Mouse (Mus musculus) mouse embryonic stem cell (cell line): ENCODE data around the gene Tlr9.

Source experiments
- in situ Hi-C, 2 experiments: fragments of 300-500 bp; cut with MboI; formaldehyde crosslinking; loops; 1 replicate in 1 of 2; 3 replicates in 1 of 2; pipeline ENCODE4 v1.14.3; 2019 to 2020; ENCODE audit warnings: low sequenced_read_pairs in 2 of 2, low pct_unique_long_range_greater_than_20kb in 1 of 2, mixed read lengths in 1 of 2; ENCODE audit not compliant: unreplicated experiment in 1 of 2

Gene Tlr9

DNA sequence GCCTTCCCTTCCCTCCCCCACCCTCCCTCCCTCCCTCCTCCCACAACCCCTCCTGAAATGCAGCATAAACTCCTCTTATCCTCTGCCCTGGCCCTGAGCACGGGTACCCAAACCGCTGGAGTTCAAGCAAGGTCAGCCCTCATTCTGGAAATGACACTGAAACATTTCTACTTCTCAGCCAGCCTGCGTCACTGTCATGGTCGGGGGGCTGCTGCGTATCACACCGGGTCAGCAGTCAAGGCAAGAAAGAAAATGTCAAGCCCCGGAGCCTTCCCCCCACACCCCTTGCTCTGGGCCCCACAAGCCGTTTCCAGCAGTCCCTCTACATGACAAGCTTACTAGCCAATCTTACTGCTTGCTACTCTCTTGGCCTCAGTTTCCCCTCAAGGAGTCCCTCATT is 28.7 kb downstream of the Tlr9 start:
- in situ Hi-C loops = no loop called here

GRCm38 (mm10) chr9:106254001-106254400 is 31.6 kb downstream of the Tlr9 start:
- in situ Hi-C loops = no loop called here

- in situ Hi-C loops = no loop called here
Observed at GRCm38 (mm10) chr9:106258412-106258811, 36.0 kb downstream of the Tlr9 start.

DNA sequence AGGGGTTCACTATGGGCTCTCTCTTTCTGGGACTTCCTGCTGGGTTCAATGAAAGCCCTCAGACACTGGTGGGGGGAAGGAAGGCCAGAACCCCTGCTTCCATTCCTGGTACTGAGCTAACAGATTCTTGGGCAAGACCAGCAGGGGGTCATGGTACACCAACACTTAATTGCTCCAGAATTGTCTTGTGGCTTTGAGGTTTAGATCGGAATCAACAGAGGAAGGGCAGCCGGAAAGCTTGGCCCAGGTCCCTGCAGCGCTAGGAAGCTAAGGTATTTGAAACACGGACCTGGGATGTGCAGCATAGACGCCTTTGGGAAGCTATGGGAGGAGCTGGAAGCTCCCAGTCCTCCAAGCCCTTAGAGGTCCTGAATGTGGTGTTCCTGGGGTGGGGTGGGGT is 36.6 kb downstream of the Tlr9 start:
- in situ Hi-C loops = no loop called here

GRCm38 (mm10) chr9:106261058-106261457 is 38.7 kb downstream of the Tlr9 start:
- in situ Hi-C loops = no loop called here

DNA sequence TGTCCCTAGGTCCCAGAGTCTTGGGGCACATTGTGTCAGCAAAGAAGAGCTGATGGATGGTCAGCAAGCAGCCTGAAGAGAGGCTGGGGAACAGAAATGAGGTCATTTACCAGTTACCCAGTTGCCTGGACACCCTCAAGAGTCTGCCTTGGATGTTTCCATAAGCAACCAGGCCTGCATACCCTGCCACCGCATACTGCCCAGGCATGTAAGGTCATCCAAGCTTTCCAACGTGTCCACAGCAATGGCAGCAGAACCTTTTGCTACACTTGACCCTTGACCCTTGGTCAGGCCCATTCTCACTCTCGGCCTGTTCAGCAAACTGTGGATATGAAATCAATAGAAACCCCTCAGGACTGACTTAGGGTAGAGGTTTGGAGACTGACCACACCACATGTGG is 39.1 kb downstream of the Tlr9 start:
- in situ Hi-C loops = no loop called here

DNA sequence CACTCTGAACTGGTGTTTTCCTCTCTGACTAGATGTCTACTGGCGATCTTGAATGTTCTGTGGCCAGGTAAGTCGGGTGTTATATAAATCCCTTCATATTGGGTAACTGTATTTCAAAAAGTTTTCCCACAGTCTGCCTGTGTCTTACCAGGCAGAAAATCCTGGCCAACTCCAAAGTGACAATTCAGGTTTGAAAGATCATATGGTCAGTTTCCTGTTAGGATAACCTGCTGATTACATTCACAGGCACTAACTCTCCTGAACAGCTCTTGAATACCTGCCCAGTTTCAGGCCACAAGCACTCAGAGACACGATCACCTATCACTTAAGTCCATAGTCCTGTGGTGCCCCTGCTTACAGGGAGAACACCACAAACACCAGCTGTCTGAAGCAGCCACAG is 39.7 kb downstream of the Tlr9 start:
- in situ Hi-C loops = no loop called here

GRCm38 (mm10) chr9:106263381-106263924 is 41.1 kb downstream of the Tlr9 start:
- in situ Hi-C loops = no loop called here

DNA sequence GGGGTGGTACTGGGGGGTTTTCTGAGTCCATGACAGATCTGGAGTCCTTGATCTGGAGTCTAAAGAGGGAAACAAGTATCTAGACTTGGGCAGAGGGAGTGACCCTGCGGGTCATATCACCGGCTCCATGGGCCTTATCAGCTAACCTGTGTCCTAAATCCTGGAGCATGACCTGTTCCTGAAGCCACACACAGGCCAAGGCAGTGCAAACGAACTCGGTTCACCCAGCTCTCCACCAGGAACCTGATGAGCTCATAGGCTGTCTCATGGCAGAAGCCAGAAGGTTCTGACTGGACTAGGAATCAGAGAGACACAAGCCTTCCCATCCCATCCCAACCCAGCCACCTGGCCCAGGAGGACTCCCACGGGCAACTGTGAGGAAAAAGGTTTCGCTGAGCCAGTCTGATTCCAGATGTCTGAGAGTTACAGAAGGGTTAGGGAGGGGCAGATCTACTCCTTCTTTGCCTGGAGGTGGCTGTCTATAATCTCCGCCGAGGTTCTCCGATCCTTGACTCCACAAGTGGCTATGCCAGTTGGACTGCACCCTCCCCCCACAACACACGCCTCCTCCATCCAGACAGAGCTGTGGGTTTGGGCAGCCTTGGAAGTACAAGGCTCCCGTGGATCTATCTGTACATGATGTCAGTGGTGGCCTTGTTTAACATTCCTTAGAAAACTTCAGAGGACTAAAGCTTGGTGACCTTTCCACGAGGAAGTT is 43.1 kb downstream of the Tlr9 start:
- in situ Hi-C loops = no loop called here

DNA sequence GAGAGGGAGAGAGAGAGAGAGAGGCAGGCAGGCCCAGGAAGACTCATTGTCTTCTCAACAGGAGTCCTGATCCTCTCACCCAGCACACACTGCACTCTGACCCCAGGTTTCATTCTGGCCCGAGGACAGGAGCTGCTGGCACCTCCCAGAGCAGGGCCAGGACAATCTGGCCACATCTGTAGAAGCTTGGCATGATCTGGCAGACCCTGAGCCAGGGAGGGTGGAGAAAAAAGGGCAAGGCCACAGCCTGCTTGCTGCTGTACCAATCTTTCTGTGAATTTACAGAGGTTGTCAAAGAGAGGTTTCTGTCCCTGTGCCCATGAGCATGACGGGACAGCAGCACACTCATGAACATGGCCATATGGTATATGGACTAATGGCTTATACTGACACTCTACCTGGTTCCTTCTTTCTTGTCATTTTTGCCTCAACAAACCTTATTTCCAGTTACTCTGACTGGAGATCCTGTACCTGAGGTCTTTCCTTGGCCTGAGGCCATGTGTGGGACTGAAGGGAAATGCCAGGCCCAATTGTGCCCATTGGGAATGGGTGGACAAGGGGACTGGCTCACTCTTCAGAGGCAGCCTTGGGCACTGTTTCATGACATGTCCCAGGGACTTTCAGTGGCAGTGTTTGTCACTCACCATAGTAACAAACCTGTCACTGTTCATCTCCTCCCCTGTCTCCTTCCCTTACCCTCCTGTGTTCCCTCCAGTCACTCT is 44.7 kb downstream of the Tlr9 start:
- in situ Hi-C loops = no loop called here

DNA sequence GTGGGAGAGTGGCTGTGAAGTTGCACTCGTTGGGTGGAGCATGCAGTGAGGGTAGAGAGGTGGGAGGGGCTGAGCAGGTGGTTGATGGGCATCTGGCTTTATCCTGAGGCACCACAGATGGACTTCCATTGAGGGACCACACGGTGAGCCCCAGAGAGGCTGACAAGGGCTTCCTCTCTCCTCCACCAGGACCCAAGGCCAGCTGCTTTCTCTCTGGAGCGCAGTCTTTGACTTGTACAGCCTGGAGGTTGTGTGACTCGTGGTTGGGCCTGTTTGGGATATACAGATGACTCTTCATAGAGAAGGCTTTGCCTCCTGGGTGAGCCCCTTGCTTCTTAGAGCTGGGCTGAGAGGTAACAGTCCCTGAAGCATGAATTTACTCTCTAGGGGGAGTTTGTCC is 46.0 kb downstream of the Tlr9 start:
- in situ Hi-C loops = no loop called here

- in situ Hi-C loops = no loop called here
Observed at GRCm38 (mm10) chr9:106269076-106269788, 46.8 kb downstream of the Tlr9 start.

DNA sequence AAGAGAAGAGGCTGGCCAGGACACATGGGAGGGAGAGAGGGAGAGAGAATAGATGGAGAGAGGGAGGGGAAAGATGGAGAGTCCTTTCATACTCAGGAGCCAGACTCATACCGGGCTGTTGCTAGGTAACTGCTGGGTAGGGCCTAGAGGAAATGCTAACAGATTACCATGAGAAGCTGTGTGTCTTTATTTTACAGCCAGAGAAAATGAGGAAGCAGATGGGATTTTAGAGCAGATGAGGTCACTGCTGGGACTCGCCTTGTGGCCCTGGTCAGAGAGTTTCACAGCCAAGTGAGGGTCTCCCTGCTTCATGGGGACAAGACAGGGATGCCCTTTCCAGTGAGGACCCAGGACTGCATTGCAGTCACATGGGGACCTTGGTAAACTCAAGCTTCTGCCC is 47.5 kb downstream of the Tlr9 start:
- in situ Hi-C loops = no loop called here

DNA sequence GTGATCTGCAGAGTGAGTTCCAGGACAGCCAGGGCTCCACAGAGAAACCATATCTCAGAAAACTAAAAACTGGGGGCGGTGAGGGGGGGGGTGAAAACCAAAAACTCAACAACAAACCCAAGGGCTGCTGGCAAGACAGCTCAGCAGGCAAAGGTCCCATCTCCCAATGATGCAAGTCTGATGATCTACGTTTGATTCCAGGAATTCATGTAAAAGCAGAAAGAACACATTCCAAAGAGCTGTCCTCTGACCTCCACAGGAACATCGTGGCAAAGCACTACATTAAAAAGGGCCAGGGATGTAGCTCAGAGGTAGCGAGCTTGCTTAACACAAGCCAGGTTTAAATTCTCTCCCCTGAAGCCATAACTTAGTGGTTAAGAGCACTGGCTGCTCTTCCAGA is 48.3 kb downstream of the Tlr9 start:
- in situ Hi-C loops = no loop called here

- in situ Hi-C loops = no loop called here
Observed at GRCm38 (mm10) chr9:106272288-106272687, 49.9 kb downstream of the Tlr9 start.

GRCm38 (mm10) chr9:106273276-106273675 is 50.9 kb downstream of the Tlr9 start:
- in situ Hi-C loops = no loop called here

- in situ Hi-C loops = no loop called here
Observed at GRCm38 (mm10) chr9:106273791-106274190, 51.4 kb downstream of the Tlr9 start.

- in situ Hi-C loops = no loop called here
Observed at GRCm38 (mm10) chr9:106274652-106275180, 52.3 kb downstream of the Tlr9 start.

DNA sequence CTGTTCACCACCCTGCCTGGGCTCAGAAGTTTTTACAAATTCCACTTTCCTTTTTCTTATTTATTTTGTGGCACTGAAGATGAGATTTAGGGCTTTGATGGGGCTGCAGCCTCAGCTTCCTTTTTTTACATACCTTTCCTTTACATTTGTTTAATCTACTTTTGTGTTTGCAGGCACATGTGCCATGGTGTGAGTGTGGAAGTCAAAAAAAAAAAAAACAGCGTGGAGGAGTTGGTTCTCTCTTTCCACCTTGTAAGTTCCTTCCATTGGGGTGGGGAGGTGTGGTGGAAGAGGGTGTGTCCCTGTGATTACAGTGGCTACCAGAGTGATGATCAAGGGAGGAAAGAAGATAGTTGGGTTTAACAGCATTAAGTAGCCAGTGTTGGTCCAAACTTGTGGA is 53.4 kb downstream of the Tlr9 start:
- in situ Hi-C loops = no loop called here
